Mouse (Mus musculus) neural tube, embryonic 14.5 days (tissue): ENCODE data around the gene Pnma5. TPM values are rescaled to one million over a fixed set of nuclear protein-coding genes. Genes with fewer than 3 reads are reported as not detected.
A peak's percentile ranks its signal among the peaks of the same experiment; 100 is the strongest.

Source experiments
- ATAC-seq: fragments of 200-750 bp; cut with Nextera tagmentation; 2 replicates; pipeline ENCODE4 v1.8.0; 2017; ENCODE audit warnings: low read depth, mild to moderate bottlenecking, moderate TSS enrichment, moderate library complexity
- H3K27ac ChIP-seq: fragments of 300-500 bp; sonication (generic); 2 replicates; pipeline ENCODE4 v1.5.1; 2014; ENCODE audit warnings: low read depth, mild to moderate bottlenecking, control low read depth, low read length, moderate library complexity, mixed read lengths
- H3K27me3 ChIP-seq: fragments of 300-500 bp; sonication (generic); 2 replicates; pipeline ENCODE4 v1.6.1; 2014; ENCODE audit warnings: low read length; ENCODE audit not compliant: control insufficient read depth, insufficient read depth
- H3K36me3 ChIP-seq: fragments of 300-500 bp; sonication (generic); 2 replicates; pipeline ENCODE4 v1.6.1; 2014; ENCODE audit warnings: low read length, mixed read lengths; ENCODE audit not compliant: control insufficient read depth, insufficient read depth
- H3K4me1 ChIP-seq: fragments of 300-500 bp; sonication (generic); 2 replicates; pipeline ENCODE4 v1.6.1; 2014; ENCODE audit warnings: low read length; ENCODE audit not compliant: control insufficient read depth, insufficient read depth
- H3K4me2 ChIP-seq: fragments of 300-500 bp; sonication (generic); 2 replicates; pipeline ENCODE4 v1.6.1; 2014; ENCODE audit warnings: mild to moderate bottlenecking, low read depth, low read length, control low read depth
- H3K4me3 ChIP-seq: fragments of 300-500 bp; sonication (generic); 2 replicates; pipeline ENCODE4 v1.5.1; 2014; ENCODE audit warnings: low read depth, low read length, control low read depth, mixed read lengths
- H3K9ac ChIP-seq: fragments of 300-500 bp; sonication (generic); replicated peaks from 2 replicates; pipeline ENCODE4 v1.6.1; 2014; ENCODE audit warnings: low read depth, mild to moderate bottlenecking, control low read depth, low read length, mixed read lengths
- H3K9me3 ChIP-seq: fragments of 300-500 bp; sonication (generic); 2 replicates; pipeline ENCODE4 v1.6.1; 2016; ENCODE audit warnings: low read length; ENCODE audit not compliant: control insufficient read depth
- WGBS: fragments of 180-500 bp; shearing (Covaris S2); extraction: QIAGEN DNeasy Blood & Tissue Kit; methylation state at CpG from one replicate; pipeline ENCODE4 v1.1.7; 2014; 5-methylcytosine and 5-hydroxymethylcytosine counted together
- microRNA counts: library from miRNA; unstranded; fragments of <30 nt; microRNA quantifications from one replicate; lab custom pipeline; 2016
- microRNA-seq: library from miRNA; unstranded; fragments of <30 nt; microRNA quantifications from one replicate; pipeline ENCODE4, GENCODE M21; 2016
- polyA plus RNA-seq: library from polyadenylated mRNA; unstranded; fragments of >200 nt; fragmentation: Nextera tagmentation; extraction: Ambion mirVana; gene quantifications from 2 replicates; pipeline ENCODE4 v1.2.1, GENCODE M21; 2014

Pnma5 gene
- polyA plus RNA-seq, 1 experiment from 2014 or later: 0.12 TPM

GRCm38 (mm10) chrX:72988431-72988830 is 48.5 kb downstream of the Pnma5 start:
- no peak overlapping the region for H3K4me2 ChIP-seq
- no peaks in the 10 kb centered on the region for H3K36me3 ChIP-seq
- no peaks in the 10 kb centered on the region for H3K4me1 ChIP-seq
- ATAC-seq: no peak
- no peaks in the 10 kb centered on the region for H3K27me3 ChIP-seq
- H3K27ac ChIP-seq: no peak overlapping the region
- H3K9me3 ChIP-seq: no peaks in the 10 kb centered on the region
- no peak overlapping the region for H3K9ac ChIP-seq
- no peak overlapping the region for H3K4me3 ChIP-seq
- 90% methylated on average over 3 of the region's 3 CpGs for WGBS

- Histone ChIP-seq H3K36me3 (no peaks in the 10 kb centered on the region), H3K4me3 (peak overlapping the region; percentile 26), H3K4me1 (no peaks in the 10 kb centered on the region), H3K9me3 (no peaks in the 10 kb centered on the region), H3K4me2 (peak overlapping the region; percentile 47), H3K9ac (0 out of 2 replicates have a peak overlapping the region, but pooled peaks have one; percentile 11), H3K27me3 (no peaks in the 10 kb centered on the region), H3K27ac (no peak overlapping the region)
- ATAC-seq: no peak
- 26% methylated on average over 14 of the region's 14 CpGs for WGBS
Measured at GRCm38 (mm10) chrX:72987520-72987905, 49.4 kb downstream of the Pnma5 start.

- no peak within 1 kb of the TSS for H3K27ac ChIP-seq
- no peaks in the 10 kb centered on the region for H3K36me3 ChIP-seq
- peak within 1 kb of the TSS; percentile 47 for H3K4me2 ChIP-seq
- no peaks in the 10 kb centered on the region for H3K4me1 ChIP-seq
- peak within 1 kb of the TSS; percentile 26 for H3K4me3 ChIP-seq
- H3K9me3 ChIP-seq: no peaks in the 10 kb centered on the region
- 13% methylated on average over 36 of the region's 45 CpGs for WGBS
- no peaks in the 10 kb centered on the region for H3K27me3 ChIP-seq
- ATAC-seq: peak; percentile 77
- 0 out of 2 replicates have a peak within 1 kb of the TSS, but pooled peaks have one; percentile 11 for H3K9ac ChIP-seq
Measured at GRCm38 (mm10) chrX:72986841-72987519, 49.9 kb downstream of the Pnma5 start, which contains the start of gene Zfp185. TSS of gene Zfp185 (plus strand) at chrX:72987339.

- 84% methylated on average over 2 of the region's 2 CpGs for WGBS
- ATAC-seq: no peak
- H3K36me3 ChIP-seq: no peaks in the 10 kb centered on the region
- H3K9me3 ChIP-seq: no peaks in the 10 kb centered on the region
- no peaks in the 10 kb centered on the region for H3K4me1 ChIP-seq
- no peak overlapping the region for H3K27ac ChIP-seq
- H3K4me3 ChIP-seq: no peak overlapping the region
- no peak overlapping the region for H3K4me2 ChIP-seq
- H3K27me3 ChIP-seq: no peaks in the 10 kb centered on the region
- H3K9ac ChIP-seq: no peak overlapping the region
Measured at GRCm38 (mm10) chrX:72985607-72986006, 51.3 kb downstream of the Pnma5 start.

MicroRNAs within 50 kb of the gene (microRNA counts, 519-probe panel; counts per million panel counts)
- not detected for microRNA mmu-miR-2137 (lab: Ali Mortazavi, UCI)

Small RNA genes within 50 kb of the gene (microRNA-seq; reads per million reads assigned to microRNA genes)
- gene Mir2137: 7.1 reads per million, percentile 14 among the genes with 10 or more reads in this experiment

Other genes starting within 250 kb of the Pnma5 start
- gene Gabrq, start 211.9 kb downstream of the Pnma5 start, polyA plus RNA-seq: 3.4 and 4.5 TPM in 2 replicates
- 62.6 and 80.1 TPM in 2 replicates for gene Cetn2, start 118.7 kb downstream of the Pnma5 start, polyA plus RNA-seq
- 49.6 and 56.1 TPM in 2 replicates for gene Nsdhl, start 118.5 kb downstream of the Pnma5 start, polyA plus RNA-seq
- gene Zfp185, start 49.8 kb downstream of the Pnma5 start, polyA plus RNA-seq: 0.45 and 0.83 TPM in 2 replicates
- 2.2 and 4.6 TPM in 2 replicates for gene Pnma3, start 27.7 kb upstream of the Pnma5 start, polyA plus RNA-seq
- 0.33 TPM in 1 of 2 replicates, not detected in the other for gene Xlr4a, start 45.4 kb upstream of the Pnma5 start, polyA plus RNA-seq
- 2.7 and 6.0 TPM in 2 replicates for gene Xlr3a, start 60.0 kb upstream of the Pnma5 start, polyA plus RNA-seq
- gene Gm14685, start 79.9 kb upstream of the Pnma5 start, polyA plus RNA-seq: 0.70 TPM in 1 of 2 replicates, not detected in the other
- gene Xlr5b, start 111.7 kb upstream of the Pnma5 start, polyA plus RNA-seq: not detected in 2 replicates
- 0.52 TPM in 1 of 2 replicates, not detected in the other for gene DXBay18, start 112.3 kb upstream of the Pnma5 start, polyA plus RNA-seq
- not detected in 2 replicates for gene Spin2d, start 139.9 kb upstream of the Pnma5 start, polyA plus RNA-seq
- 13.9 and 14.5 TPM in 2 replicates for gene Xlr3b, start 155.1 kb upstream of the Pnma5 start, polyA plus RNA-seq
- gene Xlr4b, start 177.2 kb upstream of the Pnma5 start, polyA plus RNA-seq: 0.55 TPM in 1 of 2 replicates, not detected in the other
- 32.0 and 34.1 TPM in 2 replicates for gene F8a, start 191.2 kb upstream of the Pnma5 start, polyA plus RNA-seq
- gene Xlr4c, start 206.0 kb upstream of the Pnma5 start, polyA plus RNA-seq: not detected in 2 replicates
- gene Xlr3c, start 228.3 kb upstream of the Pnma5 start, polyA plus RNA-seq: 0.73 TPM in 1 of 2 replicates, not detected in the other